In genomic region chr8:8978969-8979368, GRCm38 (mm10) we compare ENCODE assay signal across 19 mouse cellular contexts.
"Had no signal": no experiment of that assay in that cellular context is flagged by ENCODE, and none has a peak within 500 bp of the region (broad histone marks: within the 10 kb centered on the region; RNA-seq: fewer than 3 reads in every experiment).

No protein-coding gene starts in this region.

- H3K4me1 ChIP-seq: midbrain, embryonic 12.5 days had no signal

- H3K9ac ChIP-seq: liver, embryonic 14.5 days; lung, embryonic 15.5 days; midbrain, embryonic 12.5 days; neural tube, embryonic 13.5 days; neural tube, embryonic 15.5 days had no signal

- H3K9me3 ChIP-seq: lung, embryonic 15.5 days; midbrain, embryonic 10.5 days; midbrain, embryonic 12.5 days; neural tube, embryonic 13.5 days; neural tube, embryonic 15.5 days had no signal

- H3K36me3 ChIP-seq: lung, embryonic 15.5 days; midbrain, embryonic 10.5 days; midbrain, embryonic 12.5 days; neural tube, embryonic 13.5 days; neural tube, embryonic 15.5 days had no signal

- H3K4me2 ChIP-seq: lung, embryonic 15.5 days; midbrain, embryonic 12.5 days; neural tube, embryonic 13.5 days; neural tube, embryonic 15.5 days had no signal

- ATAC-seq: midbrain, embryonic 16.5 days had no signal

- DNase-seq: lung, adult 2 months; lung, postnatal 4 days; midbrain, embryonic 14.5 days; retina, postnatal 1 day; right cerebral cortex, adult 18-20 months; right cerebral cortex, postnatal 25 days; right cerebral cortex, postnatal 4 days; spleen, adult 18-20 months; thymus, adult 18-20 months; thymus, postnatal 14 days; thymus, postnatal 36 days had no signal

- H3K4me3 ChIP-seq: lung, embryonic 15.5 days; midbrain, embryonic 10.5 days; midbrain, embryonic 12.5 days; myocyte; neural tube, embryonic 13.5 days; neural tube, embryonic 15.5 days had no signal

- H3K27me3 ChIP-seq: lung, embryonic 15.5 days; neural tube, embryonic 13.5 days; neural tube, embryonic 15.5 days had no signal

- H3K27ac ChIP-seq: liver, embryonic 14.5 days; lung, embryonic 15.5 days; midbrain, embryonic 10.5 days; midbrain, embryonic 12.5 days; neural tube, embryonic 13.5 days; neural tube, embryonic 15.5 days had no signal
